Comparison of ENCODE assay signal across 14 mouse cellular contexts in genomic region chr11:26013527-26013926, GRCm38 (mm10).
"Had no signal": no experiment of that assay in that cellular context is flagged by ENCODE, and none has a peak within 500 bp of the region (broad histone marks: within the 10 kb centered on the region; RNA-seq: fewer than 3 reads in every experiment).

No protein-coding gene starts in this region.

- H3K36me3 ChIP-seq: limb, embryonic 12.5 days; midbrain, embryonic 12.5 days; neural tube, embryonic 13.5 days had no signal

- H3K27ac ChIP-seq: kidney, postnatal 0 days; limb, embryonic 12.5 days; liver, embryonic 14.5 days; midbrain, embryonic 12.5 days; neural tube, embryonic 13.5 days; stomach, postnatal 0 days had no signal

- H3K4me3 ChIP-seq: limb, embryonic 12.5 days; midbrain, embryonic 12.5 days; neural tube, embryonic 13.5 days had no signal

- H3K27me3 ChIP-seq: limb, embryonic 12.5 days; midbrain, embryonic 12.5 days; neural tube, embryonic 13.5 days had no signal

- H3K4me2 ChIP-seq: limb, embryonic 12.5 days; midbrain, embryonic 12.5 days; neural tube, embryonic 13.5 days had no signal

- ATAC-seq: midbrain, embryonic 16.5 days had no signal

- H3K9ac ChIP-seq: limb, embryonic 12.5 days; liver, embryonic 14.5 days; midbrain, embryonic 12.5 days; neural tube, embryonic 13.5 days had no signal

- DNase-seq: kidney, adult 11 months; kidney, adult 9 months; kidney, postnatal 4 days; liver; lung, adult 18-20 months; thymus, adult 18-20 months; thymus, postnatal 14 days had no signal

- H3K4me1 ChIP-seq: limb, embryonic 12.5 days; midbrain, embryonic 12.5 days; neural tube, embryonic 13.5 days had no signal

- H3K9me3 ChIP-seq: limb, embryonic 12.5 days; midbrain, embryonic 12.5 days; neural tube, embryonic 13.5 days had no signal
